Mouse (Mus musculus) ES-CJ7 (cell line): ENCODE data around the gene Olfr1410.
A peak's percentile ranks its signal among the peaks of the same experiment; 100 is the strongest.

ENCODE experiments used
- DNase-seq: peaks from one replicate; pipeline ENCODE4 v3.0.0; 2011; ENCODE audit warnings: low read depth, low spot score

The Olfr1410 gene

DNA sequence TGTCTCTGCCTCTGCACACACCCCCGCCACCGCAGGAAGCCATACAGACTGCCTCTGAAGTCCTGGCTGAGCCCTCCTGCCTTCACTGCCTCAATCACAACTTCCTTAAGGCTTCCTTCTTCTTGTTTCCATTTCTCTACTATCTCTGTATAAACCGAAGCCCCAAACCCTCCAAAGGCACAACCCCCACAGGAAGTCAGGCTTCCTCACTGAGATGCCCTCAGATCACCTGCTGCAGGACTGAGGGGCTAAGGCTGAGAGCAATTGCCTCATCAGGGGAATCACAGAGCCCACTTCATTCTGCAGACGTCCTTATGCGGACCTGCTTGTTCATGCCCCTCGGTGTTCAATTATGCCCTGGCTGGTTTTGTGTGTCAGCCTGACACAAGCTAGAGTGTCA, 34.8 kb downstream of the Olfr1410 start:
- DNase-seq = no peak

GRCm38 (mm10) chr1:92641514-92642272, 36.1 kb downstream of the Olfr1410 start, which contains the start of gene Cops9:
Gene Cops9, minus strand, starts transcription at chr1:92641985.
- peak; percentile 90 for DNase-seq

- DNase-seq = no peak
Observed at GRCm38 (mm10) chr1:92643691-92644090, 38.1 kb downstream of the Olfr1410 start.

DNA sequence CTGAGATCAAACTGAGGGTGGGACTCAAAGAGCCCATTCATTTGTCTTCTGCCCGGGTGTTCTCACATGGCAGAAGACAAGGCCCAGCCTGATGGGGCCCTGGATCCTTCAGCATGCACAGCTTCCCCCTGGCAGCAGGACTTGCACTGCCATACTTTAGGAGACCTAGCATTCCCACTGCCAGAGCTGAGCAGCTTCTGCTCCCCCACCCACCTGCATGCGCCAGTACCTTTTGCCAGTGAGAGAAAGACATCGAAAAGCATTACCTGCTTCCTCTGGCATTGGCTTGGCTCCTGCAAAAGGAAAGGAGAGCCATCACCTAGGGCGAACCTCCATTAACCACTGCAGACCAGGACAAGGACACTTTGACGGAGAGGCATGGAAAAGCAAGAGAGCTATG, 39.3 kb downstream of the Olfr1410 start:
- no peak for DNase-seq

- DNase-seq = no peak
Observed at GRCm38 (mm10) chr1:92646111-92646510, 40.5 kb downstream of the Olfr1410 start.

DNA sequence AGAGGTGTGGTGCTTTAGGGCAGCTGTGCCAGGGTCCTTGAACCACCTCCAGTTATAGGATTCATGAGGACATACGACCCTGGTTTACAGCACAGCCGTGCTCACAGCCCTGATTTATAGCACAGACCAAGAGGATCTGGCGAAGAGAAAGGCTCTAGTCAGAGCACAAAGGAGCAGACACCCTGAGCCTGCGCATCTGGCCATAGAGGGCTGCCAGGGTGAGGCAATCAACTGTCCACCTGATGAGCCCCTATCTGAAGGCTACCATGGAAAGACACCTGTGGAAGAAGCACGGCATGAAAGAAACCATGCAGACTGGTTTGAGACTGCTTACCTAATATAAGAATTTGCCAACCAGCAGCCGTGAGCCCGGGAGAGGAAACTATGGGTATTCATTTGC, 41.0 kb downstream of the Olfr1410 start:
- no peak for DNase-seq

DNA sequence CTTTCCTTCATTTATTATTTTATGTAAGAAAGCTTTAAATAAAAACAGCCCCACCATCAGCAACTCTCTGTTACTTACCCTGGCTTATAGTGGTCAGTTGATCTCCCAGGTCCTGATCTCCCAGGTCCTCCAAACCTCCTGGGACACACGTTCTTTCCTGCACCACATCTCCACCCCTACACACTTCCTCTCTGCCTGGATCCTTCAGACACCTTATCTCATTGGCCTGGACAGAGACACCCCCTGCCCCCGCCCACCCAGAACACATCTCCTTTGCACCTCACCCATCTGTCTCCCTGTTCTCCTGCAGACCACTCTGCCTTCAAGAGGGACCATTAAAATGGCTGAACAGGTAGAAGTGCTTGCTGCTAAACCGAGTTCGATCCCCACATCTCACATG, 41.4 kb downstream of the Olfr1410 start:
- DNase-seq = no peak

DNA sequence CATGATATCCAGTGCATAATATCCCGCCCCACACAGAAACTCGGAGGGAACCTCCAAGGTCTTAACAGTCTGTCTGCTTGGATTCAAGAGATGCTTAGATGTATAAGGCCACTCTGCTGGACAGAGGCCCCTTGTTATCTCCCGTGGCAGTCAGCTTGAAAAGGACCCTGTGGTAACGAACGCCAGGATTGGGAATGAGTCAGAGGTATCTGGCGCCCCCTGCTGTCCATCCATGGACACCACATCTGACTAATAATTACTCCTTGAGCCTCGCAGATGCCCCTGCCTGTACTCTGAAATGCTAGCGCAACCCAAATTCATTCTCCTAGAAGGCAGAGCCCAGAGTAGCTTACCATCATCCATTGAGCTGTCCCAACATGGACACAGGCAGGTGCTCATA, 42.2 kb downstream of the Olfr1410 start:
- DNase-seq = peak; percentile 84

DNA sequence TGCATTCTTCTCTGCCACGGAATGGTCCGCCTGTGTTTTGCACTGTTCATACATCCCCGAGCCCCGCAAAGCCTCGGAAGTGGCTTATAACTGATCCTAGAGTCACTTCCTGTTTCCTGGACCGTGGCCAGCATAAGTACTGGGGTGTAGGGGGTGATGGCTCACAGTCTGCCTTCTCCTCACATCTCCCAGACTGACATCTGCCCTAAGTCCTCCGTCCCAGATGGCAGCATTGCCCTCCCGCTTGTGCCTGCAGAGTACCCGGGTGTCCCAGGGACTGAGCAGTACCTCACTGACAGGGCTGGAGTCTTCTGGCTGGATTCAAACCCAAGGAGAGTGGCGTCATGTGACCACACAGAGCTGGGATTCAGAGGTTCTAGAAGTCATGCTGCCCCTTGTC, 42.6 kb downstream of the Olfr1410 start:
- DNase-seq = no peak

DNA sequence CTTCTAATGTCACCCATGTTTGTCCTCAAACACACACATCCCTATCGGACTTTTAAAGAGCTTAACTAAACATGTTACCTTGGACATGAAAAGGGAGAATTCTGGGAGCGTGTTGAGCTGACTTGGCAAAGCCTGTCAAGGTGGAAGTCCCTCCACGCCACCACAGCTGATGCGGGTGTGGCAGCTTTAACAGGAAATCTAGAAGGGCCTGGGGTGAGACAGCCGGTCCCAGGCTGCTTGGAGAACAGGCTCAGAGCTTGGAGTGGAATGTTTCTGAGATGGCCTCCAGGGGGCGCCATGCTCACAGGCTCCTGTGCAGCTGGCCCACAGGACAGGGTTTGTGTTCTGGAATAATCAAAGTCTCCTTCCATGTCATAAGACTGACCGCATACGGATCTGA, 43.1 kb downstream of the Olfr1410 start, which contains the start of gene Otos:
TSS of gene Otos (minus strand) at position 169 of the 400 bp plus-strand sequence.
- peak; percentile 89 for DNase-seq

GRCm38 (mm10) chr1:92651467-92651866, 45.9 kb downstream of the Olfr1410 start:
- no peak for DNase-seq

DNA sequence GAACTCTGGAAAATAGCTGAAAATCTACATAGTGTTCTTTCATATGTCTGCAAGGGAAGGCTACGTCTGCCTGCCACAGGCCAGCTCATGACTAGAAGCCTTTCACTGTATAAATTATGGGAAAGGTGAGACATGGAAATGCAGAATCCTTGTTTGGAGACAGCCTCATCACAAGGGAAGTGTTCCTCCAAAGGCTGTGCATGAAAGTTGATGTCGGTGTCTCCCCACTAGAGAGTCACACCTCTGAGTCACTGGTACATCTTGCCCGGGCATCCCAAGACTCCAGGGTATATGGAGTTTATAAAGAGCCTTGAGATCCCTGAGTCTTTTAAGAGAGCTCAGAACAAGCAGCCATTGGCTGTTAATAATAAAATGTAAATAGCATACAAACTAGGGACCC, 47.6 kb downstream of the Olfr1410 start:
- no peak for DNase-seq

DNA sequence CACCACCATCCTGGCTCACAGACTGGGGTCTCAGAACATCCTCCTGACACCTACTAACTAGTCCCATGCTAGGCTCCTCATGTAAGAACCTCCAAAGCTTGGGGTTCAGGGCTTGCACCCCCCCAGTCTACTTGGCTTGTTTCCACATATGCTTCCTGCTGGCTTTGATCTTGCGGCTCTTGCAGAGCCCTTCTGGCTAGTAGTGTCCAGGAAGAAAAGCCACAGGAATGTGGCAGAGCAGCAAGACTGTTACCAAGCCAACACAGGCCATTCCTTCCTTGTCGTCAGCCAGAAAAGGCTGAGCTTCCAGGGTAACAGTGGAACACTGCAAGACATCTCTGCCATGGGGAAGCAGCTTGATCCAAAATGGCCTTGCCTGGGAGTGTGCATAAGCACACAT, 49.1 kb downstream of the Olfr1410 start:
- DNase-seq = no peak

DNA sequence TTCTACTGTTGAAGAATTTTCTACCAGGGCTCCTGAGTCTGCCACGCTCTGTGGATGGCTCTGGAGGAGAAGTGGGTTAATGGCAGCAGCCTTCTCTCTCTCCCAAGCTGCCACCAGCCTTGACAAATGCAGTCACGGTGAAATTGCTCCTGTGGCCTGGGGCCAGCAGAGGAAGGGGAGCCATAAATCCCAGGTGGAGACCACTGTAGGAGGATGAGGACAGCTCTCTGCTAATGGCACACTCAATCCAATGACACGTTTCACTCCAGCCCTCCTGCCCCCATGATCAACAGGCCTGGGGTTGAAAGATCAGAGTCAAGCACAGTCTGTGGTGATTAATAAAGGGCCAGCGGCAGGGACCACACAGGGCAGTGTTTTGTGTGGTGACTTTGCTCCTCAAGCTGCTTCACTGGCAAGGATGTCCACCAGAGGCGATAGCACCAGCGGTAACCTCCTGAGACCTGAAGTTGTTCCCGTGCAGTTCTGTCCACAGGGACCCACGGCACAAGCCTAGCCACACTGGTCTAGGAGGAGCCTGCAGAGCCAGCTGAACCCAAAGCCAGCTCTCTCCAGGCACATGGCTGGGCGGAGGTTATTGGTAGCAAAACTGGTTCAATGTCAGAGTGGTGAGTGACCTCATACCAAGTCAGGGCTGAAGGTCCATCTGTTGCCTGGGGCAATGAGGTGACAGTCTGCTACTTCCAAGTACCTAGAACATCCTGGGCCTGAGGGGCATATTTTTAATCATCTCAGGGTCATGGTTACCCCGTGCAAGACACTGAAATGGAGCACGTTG, 51.6 kb downstream of the Olfr1410 start:
- DNase-seq = no peak

DNA sequence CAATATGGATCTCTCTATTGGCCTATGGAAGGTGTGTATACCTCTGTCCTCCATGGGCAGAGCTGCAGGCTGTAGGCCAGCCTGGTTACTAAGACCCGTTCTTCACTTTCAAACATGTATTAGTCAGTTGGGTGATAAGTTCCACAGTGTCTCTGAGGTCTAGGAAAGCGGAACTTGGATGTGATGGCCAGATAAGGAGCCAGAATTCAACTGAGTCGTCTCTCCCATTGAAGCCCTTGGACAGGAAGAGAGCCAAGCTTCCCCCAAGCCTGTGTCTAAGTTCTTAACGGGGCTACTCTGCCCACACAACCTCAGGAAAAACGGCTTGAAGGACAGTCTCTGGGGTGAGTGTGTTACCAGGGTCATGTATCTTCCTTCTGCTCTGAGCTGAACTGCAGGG, 53.8 kb downstream of the Olfr1410 start:
- DNase-seq = no peak
